Mouse (Mus musculus) lung, postnatal 0 days (tissue): ENCODE measurements at regions not wholly inside any gene's neighbourhood (a gene's known extent, or its start where the extent isn't known, plus 50 kb on each side); places are given as distances from the start of the nearest gene placed in this dataset.

Experiments used
- CTCF ChIP-seq: IDR thresholded peaks from 2 replicates; pipeline ENCODE4 v1.5.1; 2016; ENCODE audit warnings: antibody characterized with exemption, mild to moderate bottlenecking
- EP300 ChIP-seq: IDR thresholded peaks from 2 replicates; pipeline ENCODE4 v1.6.1; 2016; ENCODE audit warnings: antibody characterized with exemption, mild to moderate bottlenecking, control low read depth

GRCm38 (mm10) chr8:86203107-86203506, 362.3 kb downstream of the Phkb start:
- TF ChIP-seq CTCF (no peak), EP300 (no peak)
